ENCODE assay signal across 8 mouse cellular contexts in the genomic region with DNA sequence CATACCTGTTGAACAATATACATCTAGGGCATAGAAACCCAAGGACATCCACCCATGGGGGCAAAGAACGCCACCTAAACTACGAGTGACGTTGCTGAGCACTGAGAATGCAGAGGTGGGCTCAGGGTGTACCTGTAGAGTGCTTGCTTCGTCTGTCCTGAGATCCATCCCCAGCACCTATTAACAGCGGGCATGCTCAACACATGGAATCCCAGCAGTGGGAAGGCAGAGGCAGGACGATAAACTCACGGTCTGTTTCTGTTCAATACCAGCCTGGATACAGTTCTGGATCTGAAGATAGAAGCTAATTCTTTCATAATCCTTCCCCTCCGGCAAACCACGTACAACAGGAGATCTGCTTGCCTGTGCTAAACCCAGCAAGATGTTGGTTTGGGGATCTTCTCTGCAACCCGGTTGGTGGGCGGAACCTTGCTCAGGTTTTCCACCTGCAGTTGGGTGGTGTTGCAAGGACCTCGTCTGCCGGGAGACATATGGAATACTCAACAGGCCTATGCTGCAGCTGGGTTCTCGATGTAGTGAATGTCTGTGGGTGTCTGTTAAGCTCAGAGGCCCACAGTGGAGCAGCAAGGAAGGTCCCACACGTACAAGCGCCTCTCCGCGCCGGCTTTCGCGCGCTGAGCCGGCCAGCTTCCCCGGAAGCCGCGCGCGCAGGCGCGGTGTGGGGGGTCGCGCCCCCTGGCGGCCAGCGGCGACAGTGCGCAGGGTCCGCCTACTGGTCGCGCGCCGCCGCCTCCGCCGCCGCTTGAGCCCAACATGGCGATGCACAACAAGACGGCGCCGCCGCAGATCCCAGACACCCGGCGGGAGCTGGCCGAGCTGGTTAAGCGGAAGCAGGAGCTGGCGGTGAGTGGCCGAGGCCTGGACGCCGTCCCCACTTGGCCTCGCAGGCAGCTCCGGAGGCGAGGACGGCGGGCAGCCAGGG. TPM values are rescaled to one million over a fixed set of nuclear protein-coding genes. Genes with fewer than 3 reads are reported as not detected.
DNase-seq lines count a peak whose midpoint lies in the region; ATAC-seq lines count a peak whose summit lies in the region.

A gene (plus strand): TSS at position 732 of the 943 bp plus-strand sequence.

- no peaks in the 10 kb centered on the region for H3K27me3 ChIP-seq in hindbrain, embryonic 14.5 days (ENCODE audit: control insufficient read depth, insufficient read depth, low read length)

- peak within 1 kb of the TSS; percentile 89 for H3K9ac ChIP-seq in hindbrain, embryonic 14.5 days

- 1% methylated on average over 56 of the region's 63 CpGs for WGBS in hindbrain, embryonic 14.5 days

- ATAC-seq in hindbrain, embryonic 14.5 days (ENCODE audit: low FRiP score) = peak; percentile 92

- DNase-seq in T-cell, adult 2 months (ENCODE audit: low spot score) = peak; percentile 93
- DNase-seq in cerebellum, postnatal 36 days = peak; percentile 92 to 93
- DNase-seq in frontal cortex, postnatal 36 days (ENCODE audit: low spot score in 2 of 2) = peak; percentile 89 to 93
- DNase-seq in hindbrain, embryonic 14.5 days (ENCODE audit: low spot score) = peak; percentile 94
- peak; percentile 90 to 93 for DNase-seq in layer of hippocampus, postnatal 36 days
- peak; percentile 91 for DNase-seq in lung, postnatal 25 days (ENCODE audit: low spot score)
- DNase-seq in retina, adult 2 months (ENCODE audit: low read depth, low spot score) = peak; percentile 79
- peak; percentile 96 for DNase-seq in thymus, postnatal 25 days

- H3K36me3 ChIP-seq in hindbrain, embryonic 14.5 days (replicated peaks; ENCODE audit: control insufficient read depth, insufficient read depth) = peaks cover 32% of the 10 kb centered on the region

- no peaks in the 10 kb centered on the region for H3K9me3 ChIP-seq in hindbrain, embryonic 14.5 days (ENCODE audit: control insufficient read depth, low read length)

- H3K27ac ChIP-seq in hindbrain, embryonic 14.5 days = peak within 1 kb of the TSS; percentile 99

- H3K4me3 ChIP-seq in hindbrain, embryonic 14.5 days (replicated peaks; ENCODE audit: low read length) = peak within 1 kb of the TSS; percentile 83

- peaks cover 10% of the 10 kb centered on the region for H3K4me1 ChIP-seq in hindbrain, embryonic 14.5 days (replicated peaks; ENCODE audit: control insufficient read depth, insufficient read depth, low read length)

- peak within 1 kb of the TSS; percentile 81 for H3K4me2 ChIP-seq in hindbrain, embryonic 14.5 days (replicated peaks)

RNA-seq across cellular contexts. Expression of the gene that starts here (rescaled TPM):
- 165 and 171 TPM in 2 replicates for polyA plus RNA-seq in hindbrain, embryonic 14.5 days (2014; fragmentation: Nextera tagmentation; extraction: Ambion mirVana)
- 100 to 1,000 TPM; 112 to 118 TPM for total RNA-seq in layer of hippocampus, postnatal 36 days (2021)

Comparison
In these comparisons a context has a peak if more than half of its experiments do, and no peak if none do; other contexts are left out.
1. Peak in every context shown above with its lines: DNase-seq, ATAC-seq, H3K4me3 ChIP-seq and H3K27ac ChIP-seq.